Mouse (Mus musculus): ENCODE data around the gene Stk4.

Stk4 gene

DNA sequence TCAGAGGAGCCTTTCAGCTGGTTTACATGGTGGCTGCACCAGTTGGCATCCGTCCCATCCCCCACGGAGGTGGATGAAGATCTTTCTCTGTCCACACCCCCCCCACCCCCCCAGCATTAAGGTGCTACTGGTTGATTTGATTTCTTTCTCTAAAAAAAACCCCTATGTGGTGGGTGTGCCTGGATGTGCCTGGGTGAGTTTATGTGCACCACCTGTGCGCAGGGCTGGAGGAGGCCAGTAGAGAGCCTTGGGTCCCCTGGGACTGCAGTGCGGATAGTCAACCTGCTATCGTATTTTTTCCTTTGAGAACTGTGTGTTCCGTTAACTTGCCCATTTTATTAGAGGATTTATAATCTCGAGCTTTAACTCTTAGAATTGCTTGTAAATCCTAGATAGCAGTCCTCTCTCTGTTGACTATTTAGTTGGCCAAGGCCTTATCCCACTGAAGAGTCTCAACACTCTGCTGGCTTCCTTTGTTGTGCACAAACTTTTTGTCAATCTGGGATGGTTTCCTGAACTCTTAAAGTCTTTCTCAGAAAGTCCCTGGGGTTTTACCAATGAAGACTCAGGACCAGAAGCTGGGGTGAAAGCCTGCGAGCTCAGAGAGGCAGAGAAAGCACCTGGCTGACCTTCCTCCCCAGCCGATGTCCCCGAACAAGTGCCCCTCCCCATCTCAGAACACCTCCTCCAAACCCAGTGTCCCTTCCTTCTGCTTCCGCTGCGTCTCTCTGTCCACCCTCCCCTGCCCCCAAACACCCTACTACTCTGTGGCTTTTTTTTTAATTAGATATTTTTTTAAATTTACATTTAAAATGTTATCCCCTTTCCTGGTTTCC is 58.7 kb downstream of the Stk4 start:
- no peak for DNase-seq

- no peak for DNase-seq
Observed at GRCm38 (mm10) chr2:164131586-164131985, 61.5 kb downstream of the Stk4 start.

DNA sequence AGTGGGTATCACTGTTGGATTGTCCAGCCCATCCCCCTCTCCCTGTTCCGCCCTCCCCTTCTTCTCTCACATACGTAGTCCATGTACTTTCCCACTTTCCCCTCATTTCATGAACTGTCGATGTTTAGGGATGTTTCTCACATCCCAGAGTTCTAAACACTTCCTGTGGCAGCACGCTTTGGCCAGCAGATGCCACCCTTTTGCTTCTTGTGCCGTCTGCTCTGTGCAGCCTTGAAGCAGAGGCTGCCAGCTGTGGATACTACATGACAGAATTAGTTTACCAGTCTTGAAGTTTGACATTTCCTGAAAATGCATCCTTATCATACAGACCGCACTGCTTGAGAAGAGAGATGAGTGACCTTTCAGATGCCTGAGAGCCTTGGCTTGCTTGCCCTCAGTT is 64.4 kb downstream of the Stk4 start:
- no peak for DNase-seq

GRCm38 (mm10) chr2:164135367-164135766 is 65.2 kb downstream of the Stk4 start:
- no peak for DNase-seq

DNA sequence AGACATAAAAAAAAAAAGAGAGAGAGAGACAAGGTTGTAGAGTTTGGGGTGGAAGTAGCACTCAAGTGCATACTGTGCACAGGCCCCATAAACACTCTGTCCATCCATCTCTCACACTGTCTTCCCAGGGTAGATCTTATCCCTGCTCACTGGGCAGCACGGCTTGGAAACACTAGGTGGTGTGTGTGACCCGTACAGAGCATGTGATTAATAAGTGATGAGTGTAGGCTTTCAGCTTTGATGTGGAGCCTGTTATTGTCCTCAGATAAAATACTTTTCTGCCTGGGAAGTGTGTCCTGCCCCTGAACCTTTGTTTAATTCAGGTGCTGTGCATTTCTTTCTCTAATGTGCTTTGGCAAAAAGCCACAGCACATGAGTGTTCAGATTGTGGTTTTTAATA is 66.3 kb downstream of the Stk4 start:
- no peak for DNase-seq

- DNase-seq = no peak
Observed at GRCm38 (mm10) chr2:164137754-164138153, 67.6 kb downstream of the Stk4 start.

- DNase-seq = no peak
Observed at GRCm38 (mm10) chr2:164142021-164142420, 71.9 kb downstream of the Stk4 start.

- DNase-seq = no peak
Observed at GRCm38 (mm10) chr2:164144025-164144424, 73.9 kb downstream of the Stk4 start.

DNA sequence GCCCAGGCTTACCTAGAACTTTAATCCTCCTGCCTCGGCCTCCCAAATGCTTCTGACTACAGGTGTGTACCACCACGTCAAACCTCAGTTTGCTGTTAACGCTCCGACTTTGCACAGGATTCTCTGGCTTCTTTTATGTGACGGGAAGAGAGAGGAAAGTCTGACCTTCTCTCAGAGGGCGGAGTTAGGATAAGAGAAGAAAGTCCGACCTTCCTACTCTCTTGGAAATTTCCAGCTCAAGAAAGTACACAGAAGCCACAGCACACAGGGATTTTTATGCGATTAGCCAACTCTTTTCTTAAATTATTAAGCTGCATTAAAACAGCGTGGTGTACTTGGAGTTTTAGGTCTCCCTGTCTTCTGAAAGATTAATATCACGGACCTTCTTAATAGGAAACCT is 74.4 kb downstream of the Stk4 start:
- DNase-seq = no peak

DNA sequence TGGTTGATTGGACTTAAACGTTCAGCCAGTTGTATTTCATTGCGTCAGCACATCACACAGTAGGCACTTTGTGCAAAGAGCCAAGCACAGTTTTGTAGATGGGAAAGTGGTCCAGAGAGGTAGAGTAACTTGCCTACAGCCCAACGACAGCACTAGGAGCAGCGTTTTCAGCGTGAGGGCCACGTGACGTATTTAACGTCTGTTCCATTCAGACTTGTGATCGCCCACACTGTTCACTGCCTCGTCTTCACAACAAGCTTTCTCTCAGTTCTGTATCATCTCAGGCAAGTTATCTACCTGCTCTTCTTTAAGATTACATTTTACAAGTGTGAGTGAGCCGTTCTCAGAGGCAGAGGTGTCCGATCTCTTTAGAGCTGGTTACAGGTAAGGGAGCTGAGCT is 76.4 kb downstream of the Stk4 start:
- no peak for DNase-seq

DNA sequence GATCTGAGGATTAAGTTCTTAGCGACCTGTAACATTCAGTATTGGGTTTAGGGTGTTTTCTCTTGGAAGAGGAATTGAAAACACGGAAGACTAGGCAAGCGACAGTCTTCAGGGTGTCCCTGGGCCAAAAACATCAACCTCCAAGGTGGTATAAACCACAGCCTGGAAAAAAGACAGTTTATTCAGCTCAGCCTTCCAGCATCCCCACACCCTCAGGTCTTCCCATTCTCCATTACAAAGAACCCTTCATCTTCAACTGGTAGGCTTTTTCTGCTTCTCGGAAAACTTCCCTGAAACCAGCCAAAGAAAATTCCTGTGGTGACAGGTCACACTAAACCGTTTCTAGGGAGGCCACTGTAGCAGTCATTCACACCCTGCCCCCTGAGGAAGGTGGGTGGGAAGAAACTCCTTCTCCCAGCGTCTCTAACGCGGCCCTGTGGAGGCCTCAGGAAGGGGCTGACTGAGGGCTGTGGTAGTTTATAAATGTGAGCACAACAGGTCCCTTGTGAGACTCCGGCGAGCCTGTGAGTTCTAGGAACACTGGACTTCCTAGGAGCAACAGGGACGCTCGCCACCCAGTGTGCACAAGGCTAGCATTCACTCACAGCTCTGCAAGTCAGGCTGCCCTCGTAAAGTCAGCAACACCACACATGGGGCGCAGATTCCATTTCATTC is 80.1 kb downstream of the Stk4 start:
- no peak for DNase-seq

- DNase-seq = no peak
Observed at GRCm38 (mm10) chr2:164152341-164152740, 82.2 kb downstream of the Stk4 start.

- no peak for DNase-seq
Observed at GRCm38 (mm10) chr2:164154007-164154406, 83.9 kb downstream of the Stk4 start.

GRCm38 (mm10) chr2:164156158-164156557 is 86.0 kb downstream of the Stk4 start:
- DNase-seq = no peak

DNA sequence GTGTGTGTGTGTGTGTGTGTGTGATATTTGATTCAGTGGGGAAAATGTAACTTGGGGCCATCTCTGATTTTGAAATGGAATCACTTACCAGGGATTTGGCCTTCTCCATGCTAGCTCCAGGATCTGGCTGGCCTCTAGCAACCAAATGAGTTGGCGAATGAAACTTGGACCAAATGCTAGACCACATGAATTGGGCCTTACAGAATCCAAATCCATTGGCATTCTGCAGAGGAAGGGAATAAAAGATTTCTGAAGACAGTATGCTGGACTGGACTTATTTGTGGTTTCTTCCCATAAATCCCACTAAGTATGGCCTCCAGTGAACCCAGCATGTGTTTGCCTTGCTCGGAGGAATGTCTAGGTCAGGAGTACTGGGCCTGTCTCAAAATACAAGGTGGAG is 88.7 kb downstream of the Stk4 start:
- no peak for DNase-seq

GRCm38 (mm10) chr2:164161515-164162055 is 91.5 kb downstream of the Stk4 start:
- DNase-seq = no peak

GRCm38 (mm10) chr2:164164941-164165340 is 94.8 kb downstream of the Stk4 start:
- DNase-seq = no peak

GRCm38 (mm10) chr2:164167752-164168570 is 97.8 kb downstream of the Stk4 start:
- DNase-seq = no peak

DNA sequence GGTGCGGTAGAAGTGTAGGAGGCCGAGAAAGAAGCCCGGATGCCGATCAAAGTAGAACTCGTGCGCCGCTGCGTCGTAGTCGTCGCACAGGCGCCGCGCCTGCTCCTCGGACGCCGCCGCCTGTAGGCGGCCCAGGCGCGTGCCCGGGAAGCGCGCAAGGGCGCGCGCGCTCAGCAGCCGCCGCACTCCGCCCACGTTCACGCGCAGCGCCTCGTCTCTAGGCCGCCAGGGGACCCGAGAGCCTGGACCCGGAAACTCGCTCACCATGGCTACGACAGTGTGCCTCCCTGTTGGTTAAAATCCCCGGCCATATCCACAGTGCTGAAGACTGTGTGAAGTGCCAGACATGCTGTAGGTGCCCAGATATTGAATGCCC is 98.4 kb downstream of the Stk4 start:
- DNase-seq = no peak

DNA sequence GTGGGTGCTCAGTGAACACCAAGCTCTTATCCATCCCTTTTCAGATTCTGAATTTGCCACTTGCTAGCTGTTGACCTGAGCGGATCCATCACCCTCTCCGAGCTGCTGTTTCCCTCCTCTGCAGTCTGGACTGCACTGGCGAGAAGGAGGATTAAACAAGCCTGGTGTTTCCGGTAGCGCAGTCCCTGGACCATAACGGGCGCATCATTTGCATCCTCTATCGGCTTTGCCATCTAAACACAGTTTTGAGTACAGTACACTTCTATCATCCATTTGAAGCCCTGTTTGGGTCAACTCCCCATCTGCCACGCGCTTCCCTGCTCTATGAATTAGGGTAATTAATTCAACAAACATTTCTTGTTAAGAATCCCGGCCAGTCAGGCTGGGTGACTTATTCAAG is 100.2 kb downstream of the Stk4 start:
- no peak for DNase-seq

DNA sequence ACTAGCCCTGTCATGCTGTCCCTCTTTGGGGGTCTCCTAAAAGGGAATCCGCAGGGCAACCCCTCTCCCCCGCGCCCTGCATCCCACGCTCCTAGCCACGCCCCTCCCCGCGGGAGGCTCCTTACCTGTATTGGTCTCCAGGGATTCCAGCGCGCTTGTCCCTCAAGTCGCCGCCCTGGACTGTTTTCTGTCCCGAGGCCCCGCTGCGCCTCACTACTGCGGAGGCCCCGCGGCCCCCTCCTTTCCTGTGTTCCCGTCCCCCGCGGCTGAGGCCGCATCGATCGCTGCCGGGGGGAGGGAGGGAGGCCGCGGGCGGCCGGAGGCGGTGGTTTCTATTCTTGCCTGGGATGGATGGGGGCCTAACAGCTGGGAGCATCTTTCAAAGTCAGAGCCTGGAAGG is 100.8 kb downstream of the Stk4 start, which contains the start of gene Kcns1:
Gene Kcns1, minus strand, starts transcription at position 212 of the 400 bp plus-strand sequence.
- DNase-seq = no peak

GRCm38 (mm10) chr2:164173394-164173793 is 103.3 kb downstream of the Stk4 start:
- DNase-seq = no peak

Data from thymus, adult 18-20 months (tissue).